Mouse (Mus musculus) adipose tissue, adult 10 weeks (tissue): Measurements from ENCODE around the gene Pik3r6. TPM values are rescaled to one million over a fixed set of nuclear protein-coding genes. Genes with fewer than 3 reads are reported as not detected.

Experiments
- polyA plus RNA-seq: library from polyadenylated mRNA; stranded (reverse); fragments of 350-450 nt; fragmentation: Illumina TruSeq; extraction: RNeasy Lipid Tissue Mini Kit (QIAGEN cat#74804); gene quantifications from one replicate; pipeline ENCODE4 v1.2.3, GENCODE M21; 2014; ENCODE audit warnings: low read depth, low replicate concordance

The Pik3r6 gene
- polyA plus RNA-seq: 4.0 TPM

DNA sequence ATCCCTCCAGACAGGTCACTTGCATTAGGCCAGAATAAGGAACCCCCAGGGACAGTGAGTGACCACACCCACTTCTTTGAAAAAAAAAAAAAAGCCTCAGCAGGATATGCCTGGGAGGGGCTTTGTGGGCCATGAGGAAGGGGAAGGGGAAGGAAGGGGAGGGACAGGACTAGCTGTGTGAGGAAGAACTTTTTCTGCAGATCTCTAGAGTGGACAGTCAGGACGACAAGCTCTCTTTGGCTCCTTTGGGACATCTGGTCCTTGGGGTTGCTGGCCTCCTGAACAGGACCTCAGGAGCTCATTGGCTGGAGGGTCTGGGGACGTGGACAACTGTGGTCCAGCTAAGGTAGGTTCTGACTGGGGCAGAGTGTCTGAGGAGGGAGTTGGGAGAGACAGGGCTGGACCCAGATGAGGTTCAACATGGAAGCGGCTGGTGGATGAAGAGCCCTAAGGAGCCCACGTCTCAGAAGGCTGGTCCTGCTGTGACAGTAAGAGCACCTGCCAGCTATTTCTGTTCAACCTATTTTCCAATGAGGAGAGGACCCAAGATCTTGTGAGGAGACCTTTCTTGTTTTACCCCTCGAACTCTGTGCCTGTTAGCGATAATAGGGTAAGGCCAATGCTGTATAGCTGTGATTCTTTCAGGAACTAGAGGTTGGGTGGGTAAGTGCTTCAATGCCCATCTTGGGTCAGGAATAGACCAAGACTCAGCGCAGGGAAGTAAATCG is at the start of gene Pik3r6:
Gene Pik3r6, plus strand, starts transcription at position 118 of the 728 bp plus-strand sequence.

DNA sequence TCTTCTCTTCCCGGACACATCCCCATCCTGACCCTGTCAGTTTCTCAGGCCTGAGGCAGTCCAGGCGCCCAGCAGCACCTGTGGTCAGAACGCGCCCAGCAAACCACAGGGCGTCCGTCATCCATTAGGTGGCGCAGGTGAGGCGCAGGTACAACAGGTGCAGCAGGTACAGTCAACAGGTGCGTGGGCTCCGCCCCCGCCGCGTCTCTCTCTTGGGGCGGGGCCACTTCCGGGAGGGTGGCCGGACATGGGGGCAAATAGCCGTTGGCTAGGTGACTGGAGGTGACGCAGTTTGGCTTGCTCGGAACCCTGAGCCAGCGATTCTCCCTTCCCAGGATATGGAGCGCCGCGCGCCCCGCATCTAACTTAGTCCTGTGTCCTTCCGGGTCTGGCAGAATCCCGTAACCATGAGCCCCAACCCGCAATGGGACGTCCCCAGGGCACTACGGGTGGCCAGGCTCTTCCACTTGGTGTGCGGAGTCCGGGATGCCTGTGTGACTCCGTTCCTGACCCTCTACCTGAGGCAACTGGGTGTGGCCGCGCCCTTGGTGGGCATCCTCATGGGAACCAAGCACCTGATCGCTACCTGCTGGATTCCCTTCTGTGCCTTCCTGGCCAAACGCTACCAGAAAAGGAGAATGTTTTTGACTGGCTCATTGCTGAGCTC is 53.2 kb downstream of the Pik3r6 start, which contains the start of gene Mfsd6l:
Gene Mfsd6l, plus strand, starts transcription at position 269 of the 667 bp plus-strand sequence.

DNA sequence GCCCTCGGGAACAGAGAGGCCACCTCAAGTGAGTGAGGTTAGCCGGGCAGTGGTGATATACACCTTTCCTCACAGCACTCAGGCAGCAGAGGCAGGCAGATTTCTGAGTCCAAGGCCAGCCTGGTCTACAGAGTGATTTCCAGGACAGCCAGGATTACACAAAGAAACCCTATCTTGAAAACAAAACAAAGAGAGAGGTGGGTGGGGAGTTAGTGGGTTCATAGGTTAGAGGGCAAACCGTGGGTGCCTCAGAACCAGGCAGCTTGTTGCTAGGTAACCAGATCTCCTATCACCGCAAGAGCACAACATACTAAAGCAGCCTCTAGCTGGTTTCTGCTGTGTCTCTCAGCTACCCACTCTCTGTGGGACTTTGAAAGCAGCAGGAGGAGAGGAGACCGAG is 83.9 kb downstream of the Pik3r6 start, which contains the start of gene Ccdc42:
Gene Ccdc42, plus strand, starts transcription at position 301 of the 400 bp plus-strand sequence.

Other genes starting within 250 kb of the Pik3r6 start
- gene Ntn1, start 102.2 kb upstream of the Pik3r6 start, polyA plus RNA-seq: 30.3 TPM
- 5.2 TPM for gene Pik3r5, start 70.9 kb upstream of the Pik3r6 start, polyA plus RNA-seq
- 3.5 TPM for gene Mfsd6l, start 53.2 kb downstream of the Pik3r6 start, polyA plus RNA-seq
- gene Ccdc42, start 84.0 kb downstream of the Pik3r6 start, polyA plus RNA-seq: 2.2 TPM
- gene Myh10, start 188.5 kb downstream of the Pik3r6 start, polyA plus RNA-seq: 40.4 TPM